Mouse (Mus musculus) liver, embryonic 16.5 days (tissue): ENCODE results near the gene Pkd1l2. TPM values are rescaled to one million over a fixed set of nuclear protein-coding genes. Genes with fewer than 3 reads are reported as not detected.
A peak's percentile ranks its signal among the peaks of the same experiment; 100 is the strongest.

Source experiments
- ATAC-seq: fragments of 200-750 bp; cut with Nextera tagmentation; 2 replicates; pipeline ENCODE4 v1.8.0; 2017; ENCODE audit warnings: low read depth, mild to moderate bottlenecking, moderate number of reproducible peaks, moderate library complexity
- H3K27ac ChIP-seq: fragments of 300-500 bp; sonication (generic); 2 replicates; pipeline ENCODE4 v1.5.1; 2014; ENCODE audit warnings: mild to moderate bottlenecking, low read length
- H3K27me3 ChIP-seq: fragments of 300-500 bp; sonication (generic); 2 replicates; pipeline ENCODE4 v1.6.1; 2014; ENCODE audit warnings: low read depth, low read length, mixed read lengths; ENCODE audit not compliant: control insufficient read depth, insufficient read depth
- H3K36me3 ChIP-seq: fragments of 300-500 bp; sonication (generic); 2 replicates; pipeline ENCODE4 v1.6.1; 2014; ENCODE audit warnings: mild to moderate bottlenecking; ENCODE audit not compliant: control insufficient read depth, insufficient read depth
- H3K4me1 ChIP-seq: fragments of 300-500 bp; sonication (generic); 2 replicates; pipeline ENCODE4 v1.6.1; 2014; ENCODE audit warnings: low read depth, low read length, mixed read lengths; ENCODE audit not compliant: control insufficient read depth
- H3K4me2 ChIP-seq: fragments of 300-500 bp; sonication (generic); 2 replicates; pipeline ENCODE4 v1.6.1; 2014; ENCODE audit warnings: low read depth, low read length, mixed read lengths
- H3K4me3 ChIP-seq: fragments of 300-500 bp; sonication (generic); 2 replicates; pipeline ENCODE4 v1.5.1; 2014; ENCODE audit warnings: low read depth, mild to moderate bottlenecking, low read length
- H3K9ac ChIP-seq: fragments of 300-500 bp; sonication (generic); 2 replicates; pipeline ENCODE4 v1.6.1; 2014; ENCODE audit warnings: low read depth, low read length
- H3K9me3 ChIP-seq: fragments of 300-500 bp; sonication (generic); replicated peaks from 2 replicates; pipeline ENCODE4 v1.6.1; 2016; ENCODE audit warnings: low read length; ENCODE audit not compliant: control insufficient read depth
- WGBS: fragments of 180-500 bp; shearing (Covaris S2); extraction: QIAGEN DNeasy Blood & Tissue Kit; methylation state at CpG from one replicate; pipeline ENCODE4 v1.1.7; 2014; ENCODE audit not compliant: insufficient replicate concordance; 5-methylcytosine and 5-hydroxymethylcytosine counted together
- polyA plus RNA-seq: library from polyadenylated mRNA; unstranded; fragments of >200 nt; fragmentation: Nextera tagmentation; extraction: Ambion mirVana; gene quantifications from 2 replicates; pipeline ENCODE4 v1.2.1, GENCODE M21; 2015

Gene Pkd1l2
- polyA plus RNA-seq, 1 experiment from 2014 or later, result not detected

DNA sequence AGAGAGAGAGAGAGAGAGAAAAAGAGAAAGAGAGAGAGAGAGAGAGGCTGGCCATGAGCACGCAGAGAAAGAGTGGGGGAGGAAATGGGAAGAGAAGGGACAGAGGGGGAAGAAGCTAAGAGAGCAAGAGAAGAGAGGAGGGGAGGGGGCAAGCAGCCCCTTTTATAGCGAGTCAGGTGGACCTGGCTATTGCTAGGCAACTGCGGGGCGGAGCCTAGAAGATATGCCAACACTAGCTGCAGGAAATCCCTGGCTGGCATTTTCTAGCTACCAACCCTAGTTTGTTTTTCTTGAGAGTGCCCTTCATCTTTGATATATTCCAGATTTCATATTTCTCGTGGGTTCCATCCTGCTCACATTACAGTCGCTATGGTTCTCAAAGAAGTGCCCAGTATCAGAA, 32.8 kb upstream of the Pkd1l2 start:
- Histone ChIP-seq H3K27me3 (no peaks in the 10 kb centered on the region), H3K9me3 (no peaks in the 10 kb centered on the region), H3K9ac (no peak overlapping the region), H3K4me2 (peak overlapping the region; percentile 23; the same call in 1 of the 2 replicates), H3K4me3 (no peak overlapping the region), H3K4me1 (peaks cover 10% of the 10 kb centered on the region), H3K36me3 (no peaks in the 10 kb centered on the region), H3K27ac (no peak overlapping the region)
- WGBS, result 45% methylated on average over 6 of the region's 6 CpGs
- no peak for ATAC-seq

DNA sequence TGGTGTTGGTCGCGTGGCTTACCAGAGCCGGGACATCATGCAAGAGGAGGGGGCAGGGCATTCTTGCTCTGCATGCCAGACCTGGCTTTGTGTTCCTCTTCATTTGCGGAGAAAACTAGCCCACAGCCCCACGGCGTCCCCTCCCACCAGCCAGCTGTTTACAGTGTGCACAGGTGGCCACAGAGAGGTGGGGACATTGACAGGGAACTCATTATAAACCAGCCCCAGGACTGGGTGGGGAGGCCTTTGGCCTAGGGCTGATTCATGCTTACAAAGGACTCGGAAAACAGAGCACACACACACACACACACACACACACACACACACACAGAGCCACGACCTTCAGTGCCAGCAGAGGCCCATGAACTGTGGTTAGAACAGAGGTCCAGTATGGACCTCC, 30.0 kb upstream of the Pkd1l2 start:
- Histone ChIP-seq H3K4me1 (peaks cover 10% of the 10 kb centered on the region), H3K27me3 (no peaks in the 10 kb centered on the region), H3K9ac (no peak overlapping the region), H3K4me3 (no peak overlapping the region), H3K36me3 (peaks cover 6% of the 10 kb centered on the region), H3K27ac (no peak overlapping the region), H3K4me2 (no peak overlapping the region), H3K9me3 (peaks cover 4% of the 10 kb centered on the region)
- 35% methylated on average over 8 of the region's 8 CpGs for WGBS
- ATAC-seq, result no peak

DNA sequence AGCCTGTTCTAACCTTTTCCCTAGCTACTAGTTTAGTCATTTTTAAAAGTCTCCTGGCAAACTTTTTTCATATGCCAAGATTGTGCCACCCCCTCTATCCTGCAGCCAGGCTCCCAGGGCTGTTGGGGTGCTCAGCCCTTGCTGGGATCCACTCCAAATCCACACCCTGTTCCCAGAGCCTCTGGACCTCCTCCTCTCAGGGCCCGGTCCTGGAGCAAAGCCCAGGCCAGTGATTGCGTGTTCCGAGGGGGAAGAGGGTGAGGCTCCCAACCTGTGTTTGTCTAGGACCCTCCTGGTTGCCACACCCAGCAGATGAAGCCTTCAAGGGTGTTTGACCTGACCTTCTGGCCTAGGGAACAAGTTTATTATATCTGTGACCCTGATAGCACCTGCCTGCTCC, 29.4 kb upstream of the Pkd1l2 start:
- H3K4me3 ChIP-seq, result no peak overlapping the region
- ATAC-seq, result no peak

DNA sequence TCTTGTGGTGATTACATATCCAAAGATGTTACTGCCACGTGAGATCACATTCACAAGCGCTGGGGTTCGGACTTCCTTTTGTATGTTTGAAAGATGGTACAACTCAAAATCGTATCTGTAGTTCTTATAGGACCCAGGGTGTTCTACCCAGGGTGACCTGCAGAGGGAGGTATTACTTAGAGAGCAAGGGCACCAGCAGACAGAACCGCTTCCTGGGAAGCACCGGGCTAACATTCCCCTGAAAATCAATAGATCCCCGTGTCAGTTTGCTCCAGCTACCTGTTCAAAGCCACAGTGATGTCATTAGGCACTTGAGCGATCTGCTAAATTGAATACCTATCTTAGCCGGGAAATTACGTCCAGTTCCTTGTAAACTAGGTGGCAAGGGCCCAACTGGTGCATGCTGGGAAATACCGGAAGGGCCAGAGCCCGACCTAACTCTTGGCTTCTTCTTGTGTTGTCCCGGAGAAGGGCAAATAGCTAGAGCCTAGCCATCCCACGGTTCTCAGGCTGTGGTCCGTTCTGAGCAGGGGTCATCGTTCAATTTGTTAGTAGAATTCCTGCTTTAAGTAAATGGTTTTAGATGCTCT, 27.6 kb upstream of the Pkd1l2 start:
- Histone ChIP-seq H3K4me2 (no peak overlapping the region), H3K27me3 (no peaks in the 10 kb centered on the region), H3K36me3 (peaks cover 6% of the 10 kb centered on the region), H3K4me1 (no peaks in the 10 kb centered on the region), H3K9me3 (peaks cover 4% of the 10 kb centered on the region), H3K4me3 (no peak overlapping the region), H3K27ac (no peak overlapping the region), H3K9ac (no peak overlapping the region)
- 45% methylated on average over 16 of the region's 16 CpGs for WGBS
- ATAC-seq, result no peak

More for the DNA sequence above, 29.4 kb upstream of the Pkd1l2 start:
- no peaks in the 10 kb centered on the region for H3K27me3 ChIP-seq
- peaks cover 10% of the 10 kb centered on the region for H3K4me1 ChIP-seq
- no peak overlapping the region for H3K27ac ChIP-seq
- H3K36me3 ChIP-seq, result peaks cover 6% of the 10 kb centered on the region
- peaks cover 4% of the 10 kb centered on the region for H3K9me3 ChIP-seq
- H3K9ac ChIP-seq, result no peak overlapping the region
- no peak overlapping the region for H3K4me2 ChIP-seq
- 66% methylated on average over 3 of the region's 3 CpGs for WGBS

DNA sequence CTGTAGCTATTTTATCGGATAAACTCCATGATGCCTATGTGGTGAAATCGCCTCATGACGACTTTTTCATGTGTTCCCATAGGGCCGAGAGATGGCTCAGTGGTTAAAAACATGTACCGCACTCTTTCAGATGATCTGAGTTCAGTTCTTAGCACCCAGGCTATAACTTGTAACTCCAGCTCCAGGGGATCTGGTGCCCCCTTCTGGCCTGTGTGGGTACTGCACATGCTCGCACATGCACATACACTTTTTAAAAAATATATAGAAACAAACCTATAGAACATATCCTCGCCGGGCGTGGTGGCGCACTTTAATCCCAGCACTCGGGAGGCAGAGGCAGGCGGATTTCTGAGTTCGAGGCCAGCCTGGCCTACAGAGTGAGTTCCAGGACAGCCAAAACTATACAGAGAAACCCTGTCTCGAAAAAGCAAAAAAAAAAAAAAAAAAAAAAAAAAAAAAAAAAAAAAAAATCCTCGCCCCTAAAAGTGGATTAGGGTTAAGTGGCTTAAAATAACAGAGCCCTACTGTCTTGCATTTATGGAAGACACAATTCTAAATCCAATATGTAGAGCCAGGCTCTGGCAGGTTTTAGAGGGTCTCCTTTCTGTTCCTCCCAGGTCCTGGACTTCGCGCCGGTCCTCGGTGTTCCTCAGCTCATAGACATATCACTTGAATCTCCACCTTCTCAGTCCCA, 26.9 kb upstream of the Pkd1l2 start:
- whole genome bisulfite sequencing, result 80% methylated on average over 19 of the region's 19 CpGs
- peaks cover 4% of the 10 kb centered on the region for H3K9me3 ChIP-seq
- H3K4me3 ChIP-seq, result no peak overlapping the region
- H3K27ac ChIP-seq, result no peak overlapping the region
- no peak for ATAC-seq
- no peaks in the 10 kb centered on the region for H3K27me3 ChIP-seq
- H3K9ac ChIP-seq, result no peak overlapping the region
- no peak overlapping the region for H3K4me2 ChIP-seq
- no peaks in the 10 kb centered on the region for H3K4me1 ChIP-seq
- peaks cover 6% of the 10 kb centered on the region for H3K36me3 ChIP-seq

DNA sequence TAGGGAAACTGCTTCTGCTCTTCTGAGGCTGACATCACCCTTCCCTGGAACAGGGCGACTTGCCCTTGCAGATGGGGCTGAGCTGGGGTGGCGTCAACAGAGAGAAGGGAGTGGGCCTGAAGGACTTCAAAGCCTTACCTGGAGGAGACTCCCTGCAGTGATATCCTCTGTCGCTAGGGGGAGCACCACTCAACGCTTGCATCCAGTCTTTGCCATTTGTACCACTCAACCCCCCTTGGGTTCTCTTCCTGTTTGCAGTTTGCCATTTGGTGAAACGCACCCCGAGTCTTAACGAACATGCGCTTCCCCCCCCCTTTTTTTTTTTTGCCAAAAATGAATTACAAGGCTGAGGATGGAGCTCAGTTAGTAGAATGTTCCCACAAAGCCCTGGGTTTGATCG, 25.3 kb upstream of the Pkd1l2 start:
- Histone ChIP-seq H3K27ac (no peak overlapping the region), H3K4me3 (no peak overlapping the region), H3K4me2 (no peak overlapping the region), H3K36me3 (peaks cover 6% of the 10 kb centered on the region), H3K9me3 (peaks cover 4% of the 10 kb centered on the region), H3K4me1 (no peaks in the 10 kb centered on the region), H3K9ac (no peak overlapping the region), H3K27me3 (no peaks in the 10 kb centered on the region)
- 18% methylated on average over 9 of the region's 9 CpGs for WGBS
- no peak for ATAC-seq

DNA sequence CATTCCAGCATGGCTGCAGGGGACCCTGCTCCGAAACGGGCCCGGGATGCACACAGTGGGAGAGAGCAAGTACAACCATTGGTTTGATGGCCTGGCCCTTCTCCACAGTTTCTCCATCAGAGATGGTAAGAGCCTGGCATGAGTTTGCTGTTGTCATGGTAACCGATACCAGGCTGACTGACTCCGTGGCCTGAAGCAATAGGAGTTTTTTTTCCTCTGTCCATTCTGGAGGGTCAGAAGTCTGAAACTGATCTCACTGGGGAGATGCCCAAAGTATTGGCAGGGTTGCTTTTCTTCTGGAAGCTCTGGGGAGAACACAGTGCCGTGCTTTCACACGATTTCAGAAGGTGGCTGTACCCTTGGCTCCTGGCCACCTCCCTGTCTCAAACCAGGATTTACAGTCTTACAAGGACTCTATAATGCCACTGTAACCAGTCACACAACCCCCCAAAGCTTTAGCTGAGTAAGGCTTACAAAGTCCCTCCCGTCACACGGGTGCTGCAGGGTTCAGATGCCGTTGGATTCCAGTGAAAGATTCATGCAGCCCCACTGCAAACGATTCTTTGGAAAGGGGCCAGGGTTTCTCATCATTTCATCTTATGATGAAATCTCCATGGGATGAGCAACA, 15.4 kb upstream of the Pkd1l2 start:
- 66% methylated on average over 11 of the region's 11 CpGs for WGBS
- Histone ChIP-seq H3K4me1 (peaks cover 3% of the 10 kb centered on the region), H3K27me3 (no peaks in the 10 kb centered on the region), H3K4me2 (no peak overlapping the region), H3K27ac (no peak overlapping the region), H3K4me3 (no peak overlapping the region), H3K9me3 (no peaks in the 10 kb centered on the region), H3K36me3 (no peaks in the 10 kb centered on the region), H3K9ac (no peak overlapping the region)
- no peak for ATAC-seq

DNA sequence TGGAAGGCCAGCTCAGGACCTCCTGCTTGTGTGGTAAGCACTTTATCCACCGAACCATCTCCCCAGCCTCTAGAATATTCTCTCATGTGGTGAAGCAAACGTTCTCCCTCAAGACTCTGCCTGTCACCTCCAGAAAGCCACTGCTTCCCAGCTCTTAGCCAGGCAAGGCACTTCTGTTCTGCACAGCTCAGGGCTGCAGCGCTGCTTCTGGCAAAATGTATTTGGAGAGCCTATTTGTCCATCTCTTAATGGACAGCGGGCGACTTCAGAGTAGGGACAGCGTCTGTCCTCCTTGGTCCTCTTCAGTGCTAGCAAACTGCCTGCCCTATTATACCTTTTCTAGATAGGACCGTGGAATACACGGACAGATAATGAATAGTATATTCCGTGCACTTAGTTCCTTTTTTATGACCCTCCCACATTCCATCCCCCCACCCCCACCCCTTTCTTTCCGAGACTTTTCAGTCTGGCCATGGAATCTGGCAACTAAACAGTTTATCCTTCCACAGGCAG, 14.9 kb upstream of the Pkd1l2 start:
- no peak overlapping the region for H3K9ac ChIP-seq
- no peak for ATAC-seq
- peaks cover 3% of the 10 kb centered on the region for H3K4me1 ChIP-seq
- no peaks in the 10 kb centered on the region for H3K36me3 ChIP-seq
- H3K27ac ChIP-seq, result no peak overlapping the region
- H3K27me3 ChIP-seq, result no peaks in the 10 kb centered on the region
- WGBS, result 57% methylated on average over 10 of the region's 10 CpGs
- no peak overlapping the region for H3K4me2 ChIP-seq
- no peaks in the 10 kb centered on the region for H3K9me3 ChIP-seq
- no peak overlapping the region for H3K4me3 ChIP-seq

DNA sequence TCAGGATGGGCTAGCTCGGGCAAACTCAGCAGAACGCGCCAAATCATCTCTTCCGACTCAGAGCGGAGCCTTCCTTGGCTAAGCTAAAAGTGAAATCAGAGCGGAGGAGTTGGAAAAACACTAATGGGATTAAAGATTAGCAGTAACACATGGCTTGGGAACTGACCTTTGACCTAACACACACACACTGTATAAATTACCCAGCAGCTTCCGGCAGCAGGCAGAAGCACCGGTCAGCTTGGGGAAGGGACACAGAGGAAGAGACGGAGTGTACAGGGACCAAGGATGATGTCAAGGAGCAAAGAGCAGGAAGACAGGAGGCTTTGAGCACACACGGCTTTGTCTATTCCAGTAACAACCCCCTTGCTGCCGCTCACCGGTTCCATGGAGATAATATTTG, 13.4 kb upstream of the Pkd1l2 start, which contains the start of gene Bco1:
Gene Bco1, plus strand, starts transcription at position 208 of the 400 bp plus-strand sequence.
- ATAC-seq, result peak; percentile 73
- Histone ChIP-seq H3K4me2 (peak within 1 kb of the TSS; percentile 17), H3K27me3 (no peaks in the 10 kb centered on the region), H3K9ac (no peak within 1 kb of the TSS), H3K4me3 (peak within 1 kb of the TSS; percentile 13; the same call in 1 of the 2 replicates), H3K9me3 (no peaks in the 10 kb centered on the region), H3K27ac (no peak within 1 kb of the TSS), H3K4me1 (peaks cover 3% of the 10 kb centered on the region), H3K36me3 (no peaks in the 10 kb centered on the region)
- 72% methylated on average over 12 of the region's 12 CpGs for WGBS
